Mouse (Mus musculus) C2C12 (cell line): Measurements from ENCODE around the gene Rbx1. TPM values are rescaled to one million over a fixed set of nuclear protein-coding genes. Genes with fewer than 3 reads are reported as not detected.

Experiments used
- H3K27me3 ChIP-seq: one replicate; pipeline ENCODE4 v1.6.1; 2011; ENCODE audit not compliant: control insufficient read depth, insufficient read depth, insufficient read length
- H3K36me3 ChIP-seq: one replicate; pipeline ENCODE4 v1.6.1; 2011; ENCODE audit not compliant: control insufficient read depth, insufficient read depth
- H3K4me3 ChIP-seq: one replicate; pipeline ENCODE4 v1.5.1; 2011; ENCODE audit warnings: mild to moderate bottlenecking, control low read depth; ENCODE audit not compliant: poor library complexity, insufficient read depth, severe bottlenecking
- H3K79me2 ChIP-seq: one replicate; pipeline ENCODE4 v1.6.1; 2011; ENCODE audit not compliant: control insufficient read depth, insufficient read depth
- H3K79me3 ChIP-seq: one replicate; pipeline ENCODE4 v1.6.1; 2011; ENCODE audit warnings: low read depth, control low read depth
- H3ac ChIP-seq: one replicate; pipeline ENCODE3; 2011; ENCODE audit warnings: low read depth; ENCODE audit not compliant: control insufficient read depth, insufficient read length
- CEBPB ChIP-seq: IDR thresholded peaks from one replicate; pipeline ENCODE4 v1.6.1; 2011; ENCODE audit warnings: low read depth, mild to moderate bottlenecking, control low read depth, moderate library complexity
- CTCF ChIP-seq: IDR thresholded peaks from one replicate; pipeline ENCODE4 v1.5.1; 2011; ENCODE audit not compliant: control insufficient read depth, insufficient read depth, insufficient read length
- FOSL1 ChIP-seq: IDR thresholded peaks from one replicate; pipeline ENCODE4 v1.8.0; 2011; ENCODE audit warnings: mild to moderate bottlenecking, low read length; ENCODE audit not compliant: poor library complexity, insufficient read depth, severe bottlenecking
- MAX ChIP-seq: IDR thresholded peaks from one replicate; pipeline ENCODE4 v1.6.1; 2011; ENCODE audit warnings: mild to moderate bottlenecking, control low read depth
- MYOD1 ChIP-seq: IDR thresholded peaks from one replicate; pipeline ENCODE4 v1.6.1; 2011; ENCODE audit warnings: low read depth; ENCODE audit not compliant: control insufficient read depth, insufficient read length
- MYOG ChIP-seq: IDR thresholded peaks from one replicate; pipeline ENCODE4 v1.6.1; 2011; ENCODE audit not compliant: control insufficient read depth, insufficient read length; ENCODE audit errors: extremely low read depth
- USF1 ChIP-seq: IDR thresholded peaks from one replicate; pipeline ENCODE4 v1.6.1; 2011; ENCODE audit warnings: low read depth, mild to moderate bottlenecking, control low read depth, moderate library complexity
- polyA plus RNA-seq: library from polyadenylated mRNA; unstranded; fragments of >200 nt; fragmentation: generic; extraction: Trizol; gene quantifications from one replicate; pipeline ENCODE4 v1.2.1, GENCODE M21; 2012; ENCODE audit warnings: missing spikeins

The Rbx1 gene
- polyA plus RNA-seq, 1 experiment, result 275 TPM

GRCm38 (mm10) chr15:81522761-81523168, 56.7 kb downstream of the Rbx1 start:
- Histone ChIP-seq H3ac (peak overlapping the region; percentile 85), H3K4me3 (peak overlapping the region; percentile 45), H3K79me2 (no peaks in the 10 kb centered on the region), H3K27me3 (no peaks in the 10 kb centered on the region), H3K79me3 (no peaks in the 10 kb centered on the region), H3K36me3 (no peaks in the 10 kb centered on the region)
- TF ChIP-seq USF1 (no peak), MAX (no peak), MYOD1 (no peak), CEBPB (no peak), MYOG (no peak), CTCF (no peak), FOSL1 (no peak)

DNA sequence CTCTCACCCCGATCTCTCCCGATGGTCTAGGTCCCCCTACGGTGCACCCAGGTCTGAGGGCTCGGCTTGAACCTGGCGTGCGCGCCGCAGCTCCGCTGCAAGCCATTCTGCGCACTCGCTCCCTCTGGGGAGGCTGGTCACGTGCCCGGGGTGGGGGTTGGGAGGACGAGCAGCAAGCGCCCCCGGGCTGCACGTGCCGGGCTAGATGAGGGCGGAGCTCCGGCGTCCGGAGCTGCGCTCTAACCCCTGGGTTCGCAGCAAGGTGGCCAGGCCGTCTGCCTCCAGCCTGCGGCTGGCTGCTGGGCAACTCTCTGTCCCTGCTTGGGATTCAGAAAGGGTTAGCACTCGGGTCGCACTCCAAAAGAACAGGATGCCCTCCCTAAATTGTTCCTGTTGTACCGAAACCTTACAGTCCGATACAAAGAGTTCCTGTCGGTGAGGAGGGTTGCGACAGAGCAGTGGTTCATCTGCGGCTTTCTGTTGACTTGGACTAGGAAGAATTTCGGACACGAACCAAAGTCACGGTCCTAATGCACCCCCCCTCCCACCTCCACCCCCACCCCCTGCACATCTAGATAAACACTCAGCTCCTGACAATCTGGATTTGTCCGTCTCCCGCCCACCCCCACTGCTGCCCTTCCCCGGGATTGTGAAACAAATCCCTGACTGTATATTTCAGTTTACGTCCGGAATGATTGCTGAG, 57.2 kb downstream of the Rbx1 start:
- Histone ChIP-seq H3K79me3 (no peaks in the 10 kb centered on the region), H3K4me3 (peak overlapping the region; percentile 45), H3K27me3 (no peaks in the 10 kb centered on the region), H3ac (peak overlapping the region; percentile 85), H3K36me3 (no peaks in the 10 kb centered on the region), H3K79me2 (no peaks in the 10 kb centered on the region)
- peak; percentile 88 for TF ChIP-seq CEBPB
- no peak for TF ChIP-seq MYOG
- peak; percentile 99 for TF ChIP-seq MAX
- TF ChIP-seq FOSL1, result no peak
- peak; percentile 24 for TF ChIP-seq MYOD1
- peak; percentile 98 for TF ChIP-seq USF1
- TF ChIP-seq CTCF, result no peak

DNA sequence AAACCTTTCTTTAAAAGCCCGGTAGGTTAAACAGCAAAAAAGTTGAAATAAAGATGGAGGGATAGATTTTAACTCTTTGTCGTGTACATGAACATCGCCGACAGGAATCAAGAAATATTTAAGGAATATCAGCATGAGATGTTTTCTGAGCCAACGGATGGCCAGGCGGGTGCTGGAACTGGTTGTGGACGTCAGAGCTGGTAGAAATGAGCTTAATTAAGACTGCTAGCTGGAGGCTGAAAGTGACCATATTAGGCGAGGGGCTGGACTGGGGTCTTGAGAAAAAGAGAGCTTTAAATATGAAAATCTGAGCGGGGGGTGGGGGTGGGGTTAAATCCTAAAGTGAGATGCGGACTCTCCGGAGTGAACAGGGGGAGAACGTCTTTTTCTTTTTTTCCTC, 57.8 kb downstream of the Rbx1 start:
- no peaks in the 10 kb centered on the region for H3K36me3 ChIP-seq
- TF ChIP-seq MAX (no peak), CEBPB (no peak), FOSL1 (no peak), CTCF (no peak), MYOD1 (no peak)
- H3K79me3 ChIP-seq, result no peaks in the 10 kb centered on the region
- H3K79me2 ChIP-seq, result no peaks in the 10 kb centered on the region
- no peaks in the 10 kb centered on the region for H3K27me3 ChIP-seq
- H3K4me3 ChIP-seq, result peak overlapping the region; percentile 45
- peak overlapping the region; percentile 31 for H3ac ChIP-seq

Other genes with a start within 250 kb of the Rbx1 start
- gene Mchr1, start 230.8 kb upstream of the Rbx1 start, polyA plus RNA-seq, result 0.81 TPM
- gene Slc25a17, start 105.5 kb upstream of the Rbx1 start, polyA plus RNA-seq, result 64.7 TPM
- gene St13, start 66.2 kb upstream of the Rbx1 start, polyA plus RNA-seq, result 203 TPM
- 7.4 TPM for gene Xpnpep3, start 66.2 kb upstream of the Rbx1 start, polyA plus RNA-seq
- gene Dnajb7, start 58.0 kb upstream of the Rbx1 start, polyA plus RNA-seq, result 0.09 TPM
- gene Ep300, start 119.1 kb downstream of the Rbx1 start, polyA plus RNA-seq, result 19.2 TPM
- gene L3mbtl2, start 197.6 kb downstream of the Rbx1 start, polyA plus RNA-seq, result 34.8 TPM
- gene Chadl, start 231.0 kb downstream of the Rbx1 start, polyA plus RNA-seq, result 1.5 TPM